Mouse (Mus musculus): ENCODE data around the gene Olfr1444.

Gene Olfr1444

GRCm38 (mm10) chr19:12856983-12857382 lies at the start of gene Olfr1444:
Gene Olfr1444 (plus strand): TSS chr19:12857283.
- DNase-seq (ENCODE audit: low spot score): no peak

- no peak for DNase-seq (ENCODE audit: low spot score)
These were observed 44.3 kb upstream of the Olfr1444 start for GRCm38 (mm10) chr19:12812644-12813364.

DNA sequence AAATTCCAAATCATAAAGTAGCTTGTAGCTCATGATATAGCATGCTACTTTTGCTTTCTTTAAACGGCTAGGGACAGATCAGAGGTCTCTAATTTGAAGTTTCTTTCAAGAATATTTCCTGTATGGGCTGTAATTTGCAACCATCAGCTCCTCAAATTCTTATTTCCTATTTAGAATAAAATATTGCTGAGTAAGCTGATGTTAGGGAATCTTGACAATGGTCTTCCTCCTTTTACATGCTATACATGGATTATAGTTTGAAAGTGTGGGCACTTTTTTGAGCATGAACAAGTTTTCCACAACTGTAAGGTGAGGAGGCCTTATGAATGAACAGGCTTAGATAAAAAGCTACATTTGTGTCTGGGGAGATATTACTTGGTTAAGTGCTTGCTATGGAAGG lies 43.2 kb upstream of the Olfr1444 start:
- no peak for DNase-seq (ENCODE audit: low spot score)

GRCm38 (mm10) chr19:12818507-12818906 lies 38.6 kb upstream of the Olfr1444 start:
- DNase-seq (ENCODE audit: low spot score): no peak

- no peak for DNase-seq (ENCODE audit: low spot score)
These were observed 36.7 kb upstream of the Olfr1444 start for GRCm38 (mm10) chr19:12820383-12820782.

- DNase-seq (ENCODE audit: low spot score): no peak
These were observed 32.5 kb upstream of the Olfr1444 start for GRCm38 (mm10) chr19:12824549-12824948.

GRCm38 (mm10) chr19:12830823-12831430 lies 26.2 kb upstream of the Olfr1444 start:
- DNase-seq (ENCODE audit: low spot score): no peak

DNA sequence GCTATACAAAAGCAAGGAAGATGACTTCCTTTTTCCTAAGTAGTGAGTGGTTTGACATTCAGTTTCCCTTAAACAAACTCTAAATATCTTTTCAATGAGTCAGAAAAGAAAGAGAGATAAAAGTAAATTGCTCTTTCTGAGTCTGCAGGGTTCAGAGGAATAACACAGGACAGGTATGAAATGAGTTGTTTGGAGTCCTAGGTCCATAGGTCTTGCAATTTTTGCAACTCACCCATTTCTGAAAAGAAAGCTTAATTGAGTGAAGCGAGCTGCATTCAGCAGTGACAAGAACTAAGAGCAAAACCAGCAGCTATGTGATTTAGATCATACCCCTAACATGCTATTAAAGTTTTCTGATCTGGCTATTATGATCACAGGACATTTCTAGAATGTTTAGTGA lies 25.5 kb upstream of the Olfr1444 start:
- no peak for DNase-seq (ENCODE audit: low spot score)

DNA sequence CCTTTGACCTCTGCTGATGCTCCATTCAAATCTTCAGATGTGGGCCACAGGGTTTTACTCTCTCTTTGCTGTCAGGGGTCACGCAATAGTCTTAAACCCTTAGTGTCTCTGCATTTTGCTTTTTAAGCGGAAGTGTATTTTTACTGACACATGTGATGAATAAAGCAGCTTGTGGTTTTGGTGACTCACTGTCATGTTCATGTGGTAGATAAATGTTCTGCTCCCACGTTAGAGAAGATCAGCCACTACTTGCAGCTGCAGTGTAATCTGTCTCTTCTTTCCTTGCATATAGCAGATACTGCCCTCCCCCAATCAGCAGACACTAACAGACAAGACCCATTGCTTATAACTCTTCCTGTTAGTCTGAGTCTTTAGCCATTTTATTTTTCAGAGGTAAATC lies 23.5 kb upstream of the Olfr1444 start:
- no peak for DNase-seq (ENCODE audit: low spot score)

GRCm38 (mm10) chr19:12838507-12838906 lies 18.6 kb upstream of the Olfr1444 start:
- DNase-seq (ENCODE audit: low spot score): no peak

DNA sequence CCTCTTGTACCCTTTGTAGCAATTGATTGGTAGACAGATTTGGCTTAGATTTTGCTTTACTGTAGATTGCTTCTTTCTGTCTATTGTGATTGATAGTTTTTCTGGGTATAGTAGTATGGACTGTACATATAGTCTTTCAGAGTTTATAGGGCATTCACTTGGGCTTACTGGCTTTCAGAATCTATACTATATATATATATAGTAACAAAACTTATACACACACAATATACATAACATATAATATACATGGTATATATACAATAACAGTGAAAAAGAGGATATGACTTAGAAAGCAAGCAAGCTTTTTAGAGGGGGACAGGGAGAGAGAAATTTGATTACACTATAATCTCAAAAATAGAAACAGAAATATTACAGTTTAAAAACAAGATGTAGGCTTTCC lies 10.7 kb upstream of the Olfr1444 start, which contains the start of gene Gm5244:
Gm5244 (plus strand) TSS at position 301 of the 400 bp plus-strand sequence.
- no peak for DNase-seq (ENCODE audit: low spot score)

DNA sequence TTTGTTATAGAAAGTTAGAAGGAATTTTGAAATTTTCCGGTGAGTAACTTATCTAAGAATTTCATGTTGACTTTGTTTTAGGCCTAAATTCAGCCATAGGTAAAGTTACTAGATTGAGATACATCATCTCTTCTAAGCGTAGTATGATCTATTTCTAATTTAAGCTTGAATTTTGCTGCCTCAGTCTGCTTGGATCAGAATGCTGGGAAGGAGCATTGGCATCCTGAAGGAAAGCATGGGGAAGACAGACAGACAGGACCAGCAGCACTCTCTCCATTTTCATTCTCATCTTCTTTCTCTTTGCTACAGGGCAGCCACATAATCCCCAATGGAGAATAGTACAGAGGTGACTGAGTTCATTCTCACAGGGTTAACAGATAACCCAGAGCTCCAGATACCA lies 26.5 kb downstream of the Olfr1444 start, which contains the start of gene Olfr1445:
Olfr1445 (plus strand) TSS at position 301 of the 400 bp plus-strand sequence.
- no peak for DNase-seq (ENCODE audit: low spot score)

DNA sequence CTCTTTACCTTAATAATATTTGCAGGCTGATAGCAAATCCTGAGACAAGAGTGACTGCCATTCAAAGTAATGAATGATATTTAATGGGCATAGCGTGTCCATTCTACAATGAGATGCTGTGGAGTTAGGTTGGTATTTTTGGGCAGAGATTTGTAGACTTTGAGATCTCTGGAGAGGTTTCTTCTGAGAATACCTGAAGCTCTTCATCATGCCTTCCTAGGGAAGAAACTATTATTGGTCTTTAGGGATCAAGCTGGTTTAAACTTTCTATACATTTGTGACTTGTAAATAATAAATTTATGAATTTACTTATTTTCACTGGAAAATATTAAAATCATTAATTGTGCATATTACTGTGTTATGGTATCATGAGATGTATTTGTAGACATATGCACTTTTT lies 36.3 kb downstream of the Olfr1444 start, which contains the start of gene Olfr1446:
Olfr1446 (minus strand) TSS at position 101 of the 400 bp plus-strand sequence.
- DNase-seq (ENCODE audit: low spot score): no peak

DNA sequence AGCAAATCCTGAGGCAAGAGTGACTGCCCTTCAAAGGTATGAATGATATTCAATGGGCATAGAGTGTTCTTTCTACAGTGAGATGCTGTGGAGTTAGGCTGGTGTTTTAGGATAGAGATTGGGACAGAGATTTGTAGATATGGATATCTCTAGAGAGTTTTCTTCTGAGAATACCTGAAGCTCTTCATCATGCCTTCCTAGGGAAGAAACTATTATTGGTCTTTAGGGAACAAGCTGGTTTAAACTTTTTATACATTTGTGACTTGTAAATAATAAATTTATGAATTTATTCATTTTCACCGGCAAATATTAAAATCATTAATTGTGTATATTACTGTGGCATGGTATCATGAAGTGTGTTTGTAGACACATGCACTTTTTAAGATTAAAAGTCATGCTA lies 46.6 kb downstream of the Olfr1444 start, which contains the start of gene Olfr1447:
Olfr1447 (minus strand) TSS at position 101 of the 400 bp plus-strand sequence.
- no peak for DNase-seq (ENCODE audit: low spot score)
